Mouse (Mus musculus): ENCODE data around the gene Filip1l. TPM values are rescaled to one million over a fixed set of nuclear protein-coding genes. Genes with fewer than 3 reads are reported as not detected.

Filip1l gene
- polyA plus RNA-seq, 1 experiment = not detected

DNA sequence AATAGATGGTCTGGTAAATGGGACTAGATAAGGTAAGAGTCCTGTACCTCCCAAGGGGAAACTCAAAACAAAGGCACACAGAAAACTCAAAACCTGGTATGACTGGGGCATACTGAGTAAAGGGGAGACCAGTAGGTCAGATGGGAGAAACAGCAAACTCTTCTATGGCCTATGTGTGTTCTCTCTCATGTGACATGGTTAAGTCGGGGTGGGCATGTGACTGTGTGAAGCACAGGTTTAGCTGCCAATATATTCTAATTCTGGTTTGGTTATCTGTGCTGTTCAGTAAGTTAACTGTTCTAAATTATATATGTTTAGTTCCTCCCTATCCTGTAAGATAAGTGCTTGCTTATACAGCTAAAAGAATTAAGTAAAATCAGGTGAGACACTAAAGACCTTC, 207.3 kb downstream of the Filip1l start:
- H3K27ac ChIP-seq (ENCODE audit: insufficient read depth, low read depth, low read length) = no peak overlapping the region
- 91% methylated on average over 1 of the region's 1 CpGs for WGBS
- TF ChIP-seq CTCF (IDR thresholded peaks at IDR 0.05; ENCODE audit: insufficient read depth, low read depth, low read length) (no peak), POLR2A (IDR thresholded peaks at IDR 0.05; ENCODE audit: insufficient read depth, low read depth, low read length) (no peak)
- H3K4me3 ChIP-seq (ENCODE audit: insufficient read depth, low read depth, low read length) = no peak overlapping the region
- H3K4me1 ChIP-seq (ENCODE audit: control insufficient read depth, insufficient read depth, low read length) = peaks cover 5% of the 10 kb centered on the region

- no peak for TF ChIP-seq POLR2A (IDR thresholded peaks at IDR 0.05; ENCODE audit: insufficient read depth, low read depth, low read length)
- no peak for TF ChIP-seq CTCF (IDR thresholded peaks at IDR 0.05; ENCODE audit: insufficient read depth, low read depth, low read length)
- H3K4me3 ChIP-seq (ENCODE audit: insufficient read depth, low read depth, low read length) = no peak overlapping the region
- WGBS = 62% methylated on average over 3 of the region's 3 CpGs
- H3K27ac ChIP-seq (ENCODE audit: insufficient read depth, low read depth, low read length) = no peak overlapping the region
- H3K4me1 ChIP-seq (ENCODE audit: control insufficient read depth, insufficient read depth, low read length) = peaks cover 5% of the 10 kb centered on the region
Measured at GRCm38 (mm10) chr16:57563453-57563852, 210.6 kb downstream of the Filip1l start.

- TF ChIP-seq POLR2A (IDR thresholded peaks at IDR 0.05; ENCODE audit: insufficient read depth, low read depth, low read length) (no peak), CTCF (IDR thresholded peaks at IDR 0.05; ENCODE audit: insufficient read depth, low read depth, low read length) (no peak)
- peaks cover 8% of the 10 kb centered on the region for H3K4me1 ChIP-seq (ENCODE audit: control insufficient read depth, insufficient read depth, low read length)
- no peak overlapping the region for H3K27ac ChIP-seq (ENCODE audit: insufficient read depth, low read depth, low read length)
- no peak overlapping the region for H3K4me3 ChIP-seq (ENCODE audit: insufficient read depth, low read depth, low read length)
- 78% methylated on average over 1 of the region's 1 CpGs for WGBS
Measured at GRCm38 (mm10) chr16:57564807-57565206, 211.9 kb downstream of the Filip1l start.

DNA sequence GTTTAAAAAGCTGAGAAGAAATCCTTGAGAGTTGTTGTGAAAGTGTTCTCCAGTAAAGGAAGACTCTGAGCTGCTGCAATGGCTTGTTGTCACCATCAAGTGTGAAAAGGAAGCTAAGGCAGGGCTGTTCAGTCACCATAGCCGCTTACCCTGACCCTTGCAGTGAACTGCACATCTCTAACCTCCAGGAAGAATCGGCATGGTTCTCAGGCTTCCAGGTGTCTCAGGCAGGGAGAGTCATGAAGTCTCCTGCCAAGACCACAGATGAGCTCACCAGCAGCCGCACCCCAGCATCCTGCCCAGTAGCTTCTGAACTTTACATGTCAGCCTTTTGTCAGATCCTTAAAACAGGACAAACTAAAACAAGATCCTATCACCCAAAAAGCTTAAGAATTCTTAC, 213.3 kb downstream of the Filip1l start:
- peaks cover 11% of the 10 kb centered on the region for H3K4me1 ChIP-seq (ENCODE audit: control insufficient read depth, insufficient read depth, low read length)
- no peak overlapping the region for H3K4me3 ChIP-seq (ENCODE audit: insufficient read depth, low read depth, low read length)
- H3K27ac ChIP-seq (ENCODE audit: insufficient read depth, low read depth, low read length) = no peak overlapping the region
- WGBS = 79% methylated on average over 3 of the region's 3 CpGs
- no peak for TF ChIP-seq CTCF (IDR thresholded peaks at IDR 0.05; ENCODE audit: insufficient read depth, low read depth, low read length)
- no peak for TF ChIP-seq POLR2A (IDR thresholded peaks at IDR 0.05; ENCODE audit: insufficient read depth, low read depth, low read length)

DNA sequence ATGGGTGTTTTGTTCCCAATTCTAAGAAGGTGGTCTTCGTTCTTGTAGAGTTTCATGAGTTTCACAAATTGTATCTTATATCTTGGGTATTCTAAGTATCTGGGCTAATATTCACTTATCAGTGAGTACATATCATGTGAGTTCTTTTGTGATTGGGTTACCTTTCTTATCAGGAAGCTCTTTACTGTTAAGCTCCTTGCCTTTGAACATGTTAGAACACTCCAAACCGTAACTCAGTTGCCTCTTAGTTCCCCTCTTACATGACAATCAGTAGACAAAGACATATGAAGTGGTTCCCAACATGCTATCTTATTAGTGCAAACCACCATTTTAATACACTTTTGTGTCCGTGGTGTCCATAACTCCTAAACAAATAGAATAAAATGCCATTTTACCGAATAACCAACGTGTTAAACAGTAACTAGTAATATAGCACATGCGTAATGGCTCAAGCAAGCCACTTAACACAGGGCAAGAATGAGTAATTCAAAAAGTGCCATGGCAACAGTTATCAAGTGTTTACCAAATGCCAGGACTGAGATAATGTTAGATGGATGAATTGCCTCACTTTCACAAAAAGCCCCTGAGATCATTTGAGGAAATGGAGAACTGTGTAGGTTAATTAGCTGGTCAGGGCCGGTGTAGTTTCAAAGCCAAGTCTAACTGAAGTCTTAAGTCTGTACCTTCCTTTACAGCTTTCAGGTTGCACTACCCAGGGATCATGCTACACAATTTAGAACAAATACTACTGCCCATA, 215.9 kb downstream of the Filip1l start:
- H3K4me1 ChIP-seq (ENCODE audit: control insufficient read depth, insufficient read depth, low read length) = peaks cover 12% of the 10 kb centered on the region; the same call in 1 of the 2 replicates
- no peak overlapping the region for H3K4me3 ChIP-seq (ENCODE audit: insufficient read depth, low read depth, low read length)
- no peak overlapping the region for H3K27ac ChIP-seq (ENCODE audit: insufficient read depth, low read depth, low read length)
- TF ChIP-seq POLR2A (IDR thresholded peaks at IDR 0.05; ENCODE audit: insufficient read depth, low read depth, low read length) (no peak), CTCF (IDR thresholded peaks at IDR 0.05; ENCODE audit: insufficient read depth, low read depth, low read length) (no peak)
- 82% methylated on average over 7 of the region's 7 CpGs for WGBS

- 68% methylated on average over 5 of the region's 5 CpGs for WGBS
- Histone ChIP-seq H3K4me1 (ENCODE audit: control insufficient read depth, insufficient read depth, low read length) (peaks cover 12% of the 10 kb centered on the region; the same call in 1 of the 2 replicates), H3K4me3 (ENCODE audit: insufficient read depth, low read depth, low read length) (no peak overlapping the region), H3K27ac (ENCODE audit: insufficient read depth, low read depth, low read length) (no peak overlapping the region)
- TF ChIP-seq CTCF (IDR thresholded peaks at IDR 0.05; ENCODE audit: insufficient read depth, low read depth, low read length) = no peak
- TF ChIP-seq POLR2A (IDR thresholded peaks at IDR 0.05; ENCODE audit: insufficient read depth, low read depth, low read length) = no peak
Measured at GRCm38 (mm10) chr16:57570789-57571311, 218.0 kb downstream of the Filip1l start.

GRCm38 (mm10) chr16:57573831-57574230, 220.9 kb downstream of the Filip1l start:
- Histone ChIP-seq H3K27ac (ENCODE audit: insufficient read depth, low read depth, low read length) (no peak overlapping the region), H3K4me1 (ENCODE audit: control insufficient read depth, insufficient read depth, low read length) (peaks cover 10% of the 10 kb centered on the region; the same call in 1 of the 2 replicates), H3K4me3 (ENCODE audit: insufficient read depth, low read depth, low read length) (no peak overlapping the region)
- 70% methylated on average over 1 of the region's 1 CpGs for WGBS
- TF ChIP-seq POLR2A (IDR thresholded peaks at IDR 0.05; ENCODE audit: insufficient read depth, low read depth, low read length) = no peak
- TF ChIP-seq CTCF (IDR thresholded peaks at IDR 0.05; ENCODE audit: insufficient read depth, low read depth, low read length) = no peak

GRCm38 (mm10) chr16:57575764-57576388, 223.0 kb downstream of the Filip1l start:
- no peak overlapping the region for H3K27ac ChIP-seq (ENCODE audit: insufficient read depth, low read depth, low read length)
- no peak overlapping the region for H3K4me3 ChIP-seq (ENCODE audit: insufficient read depth, low read depth, low read length)
- 89% methylated on average over 1 of the region's 1 CpGs for WGBS
- TF ChIP-seq CTCF (IDR thresholded peaks at IDR 0.05; ENCODE audit: insufficient read depth, low read depth, low read length) (no peak), POLR2A (IDR thresholded peaks at IDR 0.05; ENCODE audit: insufficient read depth, low read depth, low read length) (no peak)
- H3K4me1 ChIP-seq (ENCODE audit: control insufficient read depth, insufficient read depth, low read length) = peaks cover 5% of the 10 kb centered on the region; the same call in 1 of the 2 replicates

GRCm38 (mm10) chr16:57577519-57577918, 224.6 kb downstream of the Filip1l start:
- WGBS = 80% methylated on average over 1 of the region's 1 CpGs
- H3K4me1 ChIP-seq (ENCODE audit: control insufficient read depth, insufficient read depth, low read length) = no peaks in the 10 kb centered on the region; the same call in 1 of the 2 replicates
- no peak for TF ChIP-seq POLR2A (IDR thresholded peaks at IDR 0.05; ENCODE audit: insufficient read depth, low read depth, low read length)
- no peak for TF ChIP-seq CTCF (IDR thresholded peaks at IDR 0.05; ENCODE audit: insufficient read depth, low read depth, low read length)
- no peak overlapping the region for H3K27ac ChIP-seq (ENCODE audit: insufficient read depth, low read depth, low read length)
- H3K4me3 ChIP-seq (ENCODE audit: insufficient read depth, low read depth, low read length) = no peak overlapping the region

Data from olfactory bulb, adult 2 months (tissue).